Mouse (Mus musculus) central nervous system, embryonic 18 days (tissue): ENCODE measurements around the gene Plekhg1. TPM values are rescaled to one million over a fixed set of nuclear protein-coding genes. Genes with fewer than 3 reads are reported as not detected.

ENCODE experiments used
- polyA plus RNA-seq: library from polyadenylated mRNA; depleted of rRNA; stranded (reverse); fragments of >200 nt; gene quantifications from 2 replicates; pipeline ENCODE4 v1.2.3, GENCODE M21; 2012; rRNA removed

Gene Plekhg1
- 4.9 and 6.1 TPM in 2 replicates for polyA plus RNA-seq

GRCm38 (mm10) chr10:3740148-3740503, at the start of gene Plekhg1:
Plekhg1 (plus strand) TSS chr10:3740364.

GRCm38 (mm10) chr10:3972981-3973588, 232.9 kb downstream of the Plekhg1 start, which contains the start of gene Mthfd1l:
Mthfd1l (plus strand) TSS chr10:3973118.

Other genes with a start within 250 kb of the Plekhg1 start
- 0.26 and 0.27 TPM in 2 replicates for gene Iyd, start 200.1 kb upstream of the Plekhg1 start, polyA plus RNA-seq
- 5.2 and 5.9 TPM in 2 replicates for gene Mthfd1l, start 232.8 kb downstream of the Plekhg1 start, polyA plus RNA-seq